9 mouse cellular contexts compared by ENCODE assay signal in genomic region chr11:95859468-95859855, GRCm38 (mm10). TPM values are rescaled to one million over a fixed set of nuclear protein-coding genes. Genes with fewer than 3 reads are reported as not detected.
DNase-seq lines count a peak whose midpoint lies in the region; ATAC-seq and TF ChIP-seq lines count a peak whose summit lies in the region.
"Had no signal": no experiment of that assay in that cellular context is flagged by ENCODE, and none has a peak within 500 bp of the region (broad histone marks: within the 10 kb centered on the region; RNA-seq: fewer than 3 reads in every experiment).

No protein-coding gene starts in this region.

- peak overlapping the region; percentile 98 for H3K27ac ChIP-seq in kidney, embryonic 16.5 days (ENCODE audit: low read length)
- H3K27ac ChIP-seq in heart, embryonic 16.5 days (ENCODE audit: low read length), result peak overlapping the region; percentile 97
- peak overlapping the region; percentile 97 for H3K27ac ChIP-seq in liver, embryonic 14.5 days
- peak overlapping the region; percentile 93 for H3K27ac ChIP-seq in neural tube, embryonic 13.5 days (replicated peaks)

- H3K9me3 ChIP-seq in kidney, embryonic 16.5 days (ENCODE audit: low read length), result 0 out of 2 replicates have a peak, but pooled peaks cover under 1% of the 10 kb centered on the region
- peaks cover 4% of the 10 kb centered on the region for H3K9me3 ChIP-seq in G1E (replicated peaks)
- H3K9me3 ChIP-seq in heart, embryonic 16.5 days (replicated peaks; ENCODE audit: control insufficient read depth, low read length), result no peaks in the 10 kb centered on the region
- no peaks in the 10 kb centered on the region for H3K9me3 ChIP-seq in liver, embryonic 14.5 days (ENCODE audit: control insufficient read depth, low read length)
- no peaks in the 10 kb centered on the region for H3K9me3 ChIP-seq in neural tube, embryonic 13.5 days

- H3K27me3 ChIP-seq in kidney, embryonic 16.5 days (ENCODE audit: insufficient read depth, low read length), result no peaks in the 10 kb centered on the region
- H3K27me3 ChIP-seq in G1E (ENCODE audit: insufficient read depth, low read length), result no peaks in the 10 kb centered on the region
- no peaks in the 10 kb centered on the region for H3K27me3 ChIP-seq in heart, embryonic 16.5 days (ENCODE audit: control insufficient read depth, insufficient read depth, low read length)
- no peaks in the 10 kb centered on the region for H3K27me3 ChIP-seq in liver, embryonic 14.5 days (ENCODE audit: control insufficient read depth, insufficient read depth, low read length)
- no peaks in the 10 kb centered on the region for H3K27me3 ChIP-seq in neural tube, embryonic 13.5 days

- no peak for TF ChIP-seq EP300 in liver, embryonic 14.5 days (IDR thresholded peaks at IDR 0.05; ENCODE audit: low read depth)

- H3K36me3 ChIP-seq in kidney, embryonic 16.5 days (ENCODE audit: insufficient read depth, low read length), result no peaks in the 10 kb centered on the region
- peaks cover 46% of the 10 kb centered on the region for H3K36me3 ChIP-seq in G1E (replicated peaks)
- H3K36me3 ChIP-seq in heart, embryonic 16.5 days (ENCODE audit: control insufficient read depth, insufficient read depth), result no peaks in the 10 kb centered on the region
- no peaks in the 10 kb centered on the region for H3K36me3 ChIP-seq in liver, embryonic 14.5 days (replicated peaks; ENCODE audit: control insufficient read depth, insufficient read depth, low read depth)
- no peaks in the 10 kb centered on the region for H3K36me3 ChIP-seq in neural tube, embryonic 13.5 days

- H3K9ac ChIP-seq in kidney, embryonic 16.5 days (replicated peaks; ENCODE audit: low read length), result peak overlapping the region; percentile 82
- peak overlapping the region; percentile 82 for H3K9ac ChIP-seq in heart, embryonic 16.5 days (ENCODE audit: low read length)
- H3K9ac ChIP-seq in liver, embryonic 14.5 days (replicated peaks), result peak overlapping the region; percentile 78
- H3K9ac ChIP-seq in neural tube, embryonic 13.5 days, result peak overlapping the region; percentile 67

- peak overlapping the region; percentile 96 for H3K4me2 ChIP-seq in kidney, embryonic 16.5 days (replicated peaks; ENCODE audit: low read depth, low read length)
- peak overlapping the region; percentile 85 for H3K4me2 ChIP-seq in heart, embryonic 16.5 days (ENCODE audit: low read depth, low read length)
- peak overlapping the region; percentile 95 for H3K4me2 ChIP-seq in liver, embryonic 14.5 days (ENCODE audit: low read depth)
- H3K4me2 ChIP-seq in neural tube, embryonic 13.5 days, result peak overlapping the region; percentile 75

- no peak for DNase-seq in kidney, adult 18-20 months
- peak; percentile 61 for DNase-seq in G1E (ENCODE audit: low spot score)
- peak; percentile 47 for DNase-seq in c-Kit-negative CD71-positive TER-119-positive erythroid progenitor cells, embryonic 14.5 days (ENCODE audit: low read depth, low spot score)
- DNase-seq in liver, embryonic 14.5 days (ENCODE audit: low read depth in 3 of 3, low spot score in 3 of 3), result peak; percentile 56 to 59 (median 56)
- DNase-seq in gastrocnemius, postnatal 4 days (ENCODE audit: low spot score in 2 of 2), result no peak

- WGBS in kidney, embryonic 16.5 days, result under 1% methylated on average over 35 of the region's 35 CpGs
- whole genome bisulfite sequencing in heart, embryonic 16.5 days, result under 1% methylated on average over 35 of the region's 35 CpGs
- WGBS in liver, embryonic 14.5 days (ENCODE audit: insufficient replicate concordance), result under 1% methylated on average over 35 of the region's 35 CpGs
- WGBS in neural tube, embryonic 13.5 days, result under 1% methylated on average over 35 of the region's 35 CpGs

- H3K4me3 ChIP-seq in kidney, embryonic 16.5 days (ENCODE audit: low read length), result peak overlapping the region; percentile 82
- peak overlapping the region; percentile 81 for H3K4me3 ChIP-seq in G1E (ENCODE audit: low read depth, low read length)
- H3K4me3 ChIP-seq in heart, embryonic 16.5 days (ENCODE audit: low read length), result peak overlapping the region; percentile 88
- peak overlapping the region; percentile 76 to 78 for H3K4me3 ChIP-seq in liver, embryonic 14.5 days (ENCODE audit: insufficient read depth in 1 of 2, low read depth in 2 of 2, low read length in 2 of 2)
- H3K4me3 ChIP-seq in neural tube, embryonic 13.5 days, result peak overlapping the region; percentile 76

- no peak for TF ChIP-seq CTCF in G1E (IDR thresholded peaks at IDR 0.05; ENCODE audit: low read depth, low read length)
- peak; percentile 31 for TF ChIP-seq CTCF in liver, embryonic 14.5 days (IDR thresholded peaks at IDR 0.05; ENCODE audit: low read depth)

- ATAC-seq in kidney, embryonic 16.5 days (ENCODE audit: low FRiP score, low TSS enrichment), result peak; percentile 52
- no peak for ATAC-seq in G1E (ENCODE audit: extremely low read depth, insufficient number of reproducible peaks, low FRiP score, poor library complexity, severe bottlenecking)
- peak; percentile 45 for ATAC-seq in heart, embryonic 16.5 days (replicated peaks; ENCODE audit: extremely low read depth, insufficient read depth, low FRiP score)
- peak; percentile 54 for ATAC-seq in liver, embryonic 14.5 days (ENCODE audit: insufficient read depth)
- peak; percentile 75 for ATAC-seq in neural tube, embryonic 13.5 days (ENCODE audit: low read depth)

- peaks cover 12% of the 10 kb centered on the region for H3K4me1 ChIP-seq in kidney, embryonic 16.5 days (ENCODE audit: insufficient read depth, low read length)
- H3K4me1 ChIP-seq in G1E (ENCODE audit: insufficient read depth, low read depth, low read length), result peaks cover 52% of the 10 kb centered on the region
- H3K4me1 ChIP-seq in heart, embryonic 16.5 days (ENCODE audit: control insufficient read depth, insufficient read depth, low read length), result peaks cover 8% of the 10 kb centered on the region; the same call in 1 of the 2 replicates
- H3K4me1 ChIP-seq in liver, embryonic 14.5 days (replicated peaks; ENCODE audit: control insufficient read depth in 2 of 2, insufficient read depth in 2 of 2, low read length in 1 of 2), result peaks cover 17 to 20% of the 10 kb centered on the region in 2 experiments
- peaks cover 20% of the 10 kb centered on the region for H3K4me1 ChIP-seq in neural tube, embryonic 13.5 days (replicated peaks)

RNA-seq across cellular contexts. Expression of gene Abi3, which starts 17.2 kb away (rescaled TPM):
- 11.7 and 14.1 TPM in 2 replicates for polyA plus RNA-seq in kidney, embryonic 16.5 days (2015; fragmentation: Nextera tagmentation; extraction: Ambion mirVana)
- total RNA-seq in G1E (2014; fragmentation: Nextera tagmentation) (22.7 and 29.2 TPM in 2 replicates), G1E (2017) (12.7 and 14.1 TPM in 2 replicates)
- polyA plus RNA-seq in G1E (2012), result 56.9 and 79.3 TPM in 2 replicates
- polyA plus RNA-seq in heart, embryonic 16.5 days (2015; fragmentation: Nextera tagmentation; extraction: Ambion mirVana), result 19.6 and 28.0 TPM in 2 replicates
- 4.9 and 6.2 TPM in 2 replicates for polyA plus RNA-seq in liver, embryonic 14.5 days (2012; rRNA removed)
- polyA plus RNA-seq in liver, embryonic 14.5 days (2014; fragmentation: Nextera tagmentation; extraction: Ambion mirVana), result 2.3 and 3.8 TPM in 2 replicates
- polyA plus RNA-seq in neural tube, embryonic 13.5 days (2015; fragmentation: Nextera tagmentation; extraction: Ambion mirVana), result 2.5 and 2.6 TPM in 2 replicates
- total RNA-seq in gastrocnemius, postnatal 4 days (2021), result 1 to 10 TPM; 7.6 to 8.5 TPM

RNA-seq across cellular contexts. Expression of gene Gngt2, which starts 22.4 kb away (rescaled TPM):
- polyA plus RNA-seq in kidney, embryonic 16.5 days (2015; fragmentation: Nextera tagmentation; extraction: Ambion mirVana), result 21.0 and 24.2 TPM in 2 replicates
- total RNA-seq in G1E (2014; fragmentation: Nextera tagmentation) (40.9 and 50.3 TPM in 2 replicates), G1E (2017) (31.0 and 33.6 TPM in 2 replicates)
- 11.8 and 15.0 TPM in 2 replicates for polyA plus RNA-seq in G1E (2012)
- polyA plus RNA-seq in heart, embryonic 16.5 days (2015; fragmentation: Nextera tagmentation; extraction: Ambion mirVana), result 30.3 and 34.7 TPM in 2 replicates
- polyA plus RNA-seq in liver, embryonic 14.5 days (2012; rRNA removed), result 6.9 and 13.0 TPM in 2 replicates
- 16.5 and 17.5 TPM in 2 replicates for polyA plus RNA-seq in liver, embryonic 14.5 days (2014; fragmentation: Nextera tagmentation; extraction: Ambion mirVana)
- 3.2 and 4.6 TPM in 2 replicates for polyA plus RNA-seq in neural tube, embryonic 13.5 days (2015; fragmentation: Nextera tagmentation; extraction: Ambion mirVana)
- total RNA-seq in gastrocnemius, postnatal 4 days (2021), result 10 to 100 TPM; 12.0 to 12.9 TPM

RNA-seq across cellular contexts. Expression of gene Phospho1, which starts 35.2 kb away (rescaled TPM):
- not detected in 2 replicates for polyA plus RNA-seq in kidney, embryonic 16.5 days (2015; fragmentation: Nextera tagmentation; extraction: Ambion mirVana)
- total RNA-seq in G1E (2014; fragmentation: Nextera tagmentation) (34.5 and 43.0 TPM in 2 replicates), G1E (2017) (7.0 and 7.4 TPM in 2 replicates)
- polyA plus RNA-seq in G1E (2012), result 236 and 275 TPM in 2 replicates
- polyA plus RNA-seq in heart, embryonic 16.5 days (2015; fragmentation: Nextera tagmentation; extraction: Ambion mirVana), result 3.2 and 3.3 TPM in 2 replicates
- 21.4 and 22.0 TPM in 2 replicates for polyA plus RNA-seq in liver, embryonic 14.5 days (2012; rRNA removed)
- 5.7 and 6.6 TPM in 2 replicates for polyA plus RNA-seq in liver, embryonic 14.5 days (2014; fragmentation: Nextera tagmentation; extraction: Ambion mirVana)
- polyA plus RNA-seq in neural tube, embryonic 13.5 days (2015; fragmentation: Nextera tagmentation; extraction: Ambion mirVana), result not detected in 2 replicates
- 10 to 100 TPM; 82.5 to 91.1 TPM for total RNA-seq in gastrocnemius, postnatal 4 days (2021)

RNA-seq across cellular contexts. Expression of gene B4galnt2, which starts 55.2 kb away (rescaled TPM):
- 1.4 and 1.9 TPM in 2 replicates for polyA plus RNA-seq in kidney, embryonic 16.5 days (2015; fragmentation: Nextera tagmentation; extraction: Ambion mirVana)
- not detected in 2 replicates for total RNA-seq in G1E (2014; fragmentation: Nextera tagmentation)
- 0.05 TPM in 1 of 2 replicates, not detected in the other for total RNA-seq in G1E (2017)
- polyA plus RNA-seq in G1E (2012), result not detected in 2 replicates
- polyA plus RNA-seq in heart, embryonic 16.5 days (2015; fragmentation: Nextera tagmentation; extraction: Ambion mirVana), result 0.61 and 1.1 TPM in 2 replicates
- polyA plus RNA-seq in liver, embryonic 14.5 days (2012; rRNA removed), result 0.02 TPM in 2 replicates
- polyA plus RNA-seq in liver, embryonic 14.5 days (2014; fragmentation: Nextera tagmentation; extraction: Ambion mirVana), result 0.09 TPM in 1 of 2 replicates, not detected in the other
- polyA plus RNA-seq in neural tube, embryonic 13.5 days (2015; fragmentation: Nextera tagmentation; extraction: Ambion mirVana), result not detected in 2 replicates
- not detected for total RNA-seq in gastrocnemius, postnatal 4 days (2021)
- total RNA-seq: gastrocnemius, adult 8-10 months had no signal

Comparison
In these comparisons a context has a peak if more than half of its experiments do, and no peak if none do; other contexts are left out.
1. DNase-seq: peak in G1E (single experiment), c-Kit-negative CD71-positive TER-119-positive erythroid progenitor cells, embryonic 14.5 days (single experiment) and liver, embryonic 14.5 days (3 of 3); none in kidney, adult 18-20 months (single experiment) and gastrocnemius, postnatal 4 days (0 of 2).
2. RNA of gene Phospho1, which starts 35.2 kb away (polyA plus RNA-seq): 236 to 275 TPM in G1E; 5.7 to 22.0 TPM in liver, embryonic 14.5 days, 3.2 to 3.3 TPM in heart, embryonic 16.5 days, not detected in neural tube, embryonic 13.5 days and not detected in kidney, embryonic 16.5 days; every median in the first group is over 10 times any median in the second.
3. Peak in every context shown above with its lines, with median percentiles within 50 percentile points of each other: H3K27ac ChIP-seq, H3K4me2 ChIP-seq, H3K4me3 ChIP-seq and H3K9ac ChIP-seq.